Mouse (Mus musculus): ENCODE data around the gene Insm1.

The Insm1 gene

GRCm38 (mm10) chr2:146221076-146221928 is at the start of gene Insm1:
Gene Insm1, plus strand, starts transcription at chr2:146221921.
- peak; percentile 31 for DNase-seq

- no peak for DNase-seq
These were observed 49.6 kb upstream of the Insm1 start for GRCm38 (mm10) chr2:146172106-146172505.

- no peak for DNase-seq
These were observed 47.5 kb upstream of the Insm1 start for GRCm38 (mm10) chr2:146174173-146174572.

- DNase-seq, result no peak
These were observed 43.0 kb upstream of the Insm1 start for GRCm38 (mm10) chr2:146178718-146179117.

GRCm38 (mm10) chr2:146183830-146184793 is 37.6 kb upstream of the Insm1 start:
- no peak for DNase-seq

GRCm38 (mm10) chr2:146196126-146196525 is 25.6 kb upstream of the Insm1 start:
- no peak for DNase-seq

- no peak for DNase-seq
These were observed 23.8 kb upstream of the Insm1 start for GRCm38 (mm10) chr2:146197947-146198346.

GRCm38 (mm10) chr2:146210968-146211367 is 10.8 kb upstream of the Insm1 start:
- no peak for DNase-seq

GRCm38 (mm10) chr2:146214715-146215114 is 7.0 kb upstream of the Insm1 start:
- no peak for DNase-seq

- DNase-seq, result no peak
These were observed 5.3 kb upstream of the Insm1 start for GRCm38 (mm10) chr2:146216111-146217064.

- no peak for DNase-seq
These were observed 4.3 kb upstream of the Insm1 start for GRCm38 (mm10) chr2:146217227-146217980.

- DNase-seq, result no peak
These were observed 3.5 kb upstream of the Insm1 start for GRCm38 (mm10) chr2:146218161-146218691.

GRCm38 (mm10) chr2:146218881-146219535 is 2.7 kb upstream of the Insm1 start:
- DNase-seq, result no peak

- no peak for DNase-seq
These were observed 1.9 kb upstream of the Insm1 start for GRCm38 (mm10) chr2:146219791-146220190.

GRCm38 (mm10) chr2:146220591-146221075 is 1.1 kb upstream of the Insm1 start:
- no peak for DNase-seq

GRCm38 (mm10) chr2:146221929-146222278 is 183 bp downstream of the Insm1 start:
- DNase-seq, result no peak

GRCm38 (mm10) chr2:146222279-146223175 is 806 bp downstream of the Insm1 start:
- DNase-seq, result no peak

- DNase-seq, result no peak
These were observed 1.6 kb downstream of the Insm1 start for GRCm38 (mm10) chr2:146223176-146223905.

- no peak for DNase-seq
These were observed 2.4 kb downstream of the Insm1 start for GRCm38 (mm10) chr2:146224141-146224540.
